Mouse (Mus musculus): ENCODE measurements around the gene Ccl9. TPM values are rescaled to one million over a fixed set of nuclear protein-coding genes. Genes with fewer than 3 reads are reported as not detected.

Ccl9 gene
- polyA plus RNA-seq, 1 experiment from 2014 or later: 0.42 TPM

GRCm38 (mm10) chr11:83598207-83598837, 19.9 kb upstream of the Ccl9 start:
- POLR2A ChIA-PET: no interaction called here
- in situ Hi-C loops (cut with MboI; ENCODE audit: low pct_unique_long_range_greater_than_20kb): no loop called here
- H3K27me3 ChIP-seq: no peaks in the 10 kb centered on the region
- no peak for TF ChIP-seq CTCF (IDR thresholded peaks at IDR 0.05)
- CTCF ChIA-PET: interaction anchor here (1.1 kb wide), 1 partner anchor 15 kb away, joined by 3 read pairs; no protein-coding TSS in a partner anchor
- ATAC-seq: no peak
- no peak for DNase-seq (ENCODE audit: low read depth, low spot score)

- no peak for TF ChIP-seq CTCF (IDR thresholded peaks at IDR 0.05)
- ATAC-seq: no peak
- H3K27me3 ChIP-seq: no peaks in the 10 kb centered on the region
- ChIA-PET CTCF (interaction anchor here (1.1 kb wide), 1 partner anchor 14 kb away, joined by 3 read pairs; no protein-coding TSS in a partner anchor), POLR2A (no interaction called here)
- in situ Hi-C loops (cut with MboI; ENCODE audit: low pct_unique_long_range_greater_than_20kb): no loop called here
- no peak for DNase-seq (ENCODE audit: low read depth, low spot score)
These were observed 19.4 kb upstream of the Ccl9 start for GRCm38 (mm10) chr11:83597796-83598195.

GRCm38 (mm10) chr11:83595669-83596455, 17.4 kb upstream of the Ccl9 start:
- in situ Hi-C loops (cut with MboI; ENCODE audit: low pct_unique_long_range_greater_than_20kb): no loop called here
- ChIA-PET POLR2A (no interaction called here), CTCF (interaction anchor here (0.8 to 1.7 kb wide), 4 partner anchors 8 to 36 kb away, joined by 3 to 5 read pairs (median 4); no protein-coding TSS in a partner anchor)
- TF ChIP-seq CTCF (IDR thresholded peaks at IDR 0.05): no peak
- DNase-seq (ENCODE audit: low read depth, low spot score) (no peak), ATAC-seq (no peak)
- H3K27me3 ChIP-seq: no peaks in the 10 kb centered on the region

GRCm38 (mm10) chr11:83593453-83593852, 15.0 kb upstream of the Ccl9 start:
- TF ChIP-seq CTCF (IDR thresholded peaks at IDR 0.05): no peak
- in situ Hi-C loops (cut with MboI; ENCODE audit: low pct_unique_long_range_greater_than_20kb): no loop called here
- DNase-seq (ENCODE audit: low read depth, low spot score) (no peak), ATAC-seq (no peak)
- ChIA-PET CTCF (interaction anchor here (1.4 kb wide), 2 partner anchors 10 to 40 kb away, joined by 3 read pairs; no protein-coding TSS in a partner anchor), POLR2A (no interaction called here)
- H3K27me3 ChIP-seq: no peaks in the 10 kb centered on the region

GRCm38 (mm10) chr11:83592853-83593252, 14.4 kb upstream of the Ccl9 start, which contains the start of gene Ccl6:
Gene Ccl6 (minus strand): TSS chr11:83593087.
- no peak for ATAC-seq
- no peaks in the 10 kb centered on the region for H3K27me3 ChIP-seq
- in situ Hi-C loops (cut with MboI; ENCODE audit: low pct_unique_long_range_greater_than_20kb): no loop called here
- ChIA-PET POLR2A (no interaction called here), CTCF (interaction anchor here (1.4 kb wide), 2 partner anchors 10 to 151 kb away, joined by 3 to 5 read pairs; no protein-coding TSS in a partner anchor)
- no peak for TF ChIP-seq CTCF (IDR thresholded peaks at IDR 0.05)
- DNase-seq (ENCODE audit: low read depth, low spot score): no peak

- no peak for DNase-seq (ENCODE audit: low read depth, low spot score)
- ATAC-seq: no peak
- ChIA-PET POLR2A (no interaction called here), CTCF (interaction anchor here (1.4 kb wide), 2 partner anchors 11 to 14 kb away, joined by 3 to 5 read pairs; no protein-coding TSS in a partner anchor)
- H3K27me3 ChIP-seq: no peaks in the 10 kb centered on the region
- in situ Hi-C loops (cut with MboI; ENCODE audit: low pct_unique_long_range_greater_than_20kb): no loop called here
- TF ChIP-seq CTCF (IDR thresholded peaks at IDR 0.05): no peak
These were observed 5.8 kb upstream of the Ccl9 start for GRCm38 (mm10) chr11:83584232-83584631.

GRCm38 (mm10) chr11:83583450-83583754, 5.0 kb upstream of the Ccl9 start:
- ChIA-PET POLR2A (no interaction called here), CTCF (interaction anchor here (1.4 kb wide), 3 partner anchors 10 to 15 kb away, joined by 3 to 5 read pairs (median 3); partner anchors contain the start of gene Ccl6)
- H3K27me3 ChIP-seq: no peaks in the 10 kb centered on the region
- no peak for ATAC-seq
- in situ Hi-C loops (cut with MboI; ENCODE audit: low pct_unique_long_range_greater_than_20kb): no loop called here
- no peak for TF ChIP-seq CTCF (IDR thresholded peaks at IDR 0.05)
- no peak for DNase-seq (ENCODE audit: low read depth, low spot score)

GRCm38 (mm10) chr11:83582626-83583449, 4.4 kb upstream of the Ccl9 start:
- CTCF ChIA-PET: interaction anchor here (1.4 kb wide), 3 partner anchors 10 to 15 kb away, joined by 3 to 5 read pairs (median 3); partner anchors contain the start of gene Ccl6

GRCm38 (mm10) chr11:83581626-83582610, 3.5 kb upstream of the Ccl9 start:
- DNase-seq (ENCODE audit: low read depth, low spot score) (no peak), ATAC-seq (no peak)
- TF ChIP-seq CTCF (IDR thresholded peaks at IDR 0.05): no peak
- no peaks in the 10 kb centered on the region for H3K27me3 ChIP-seq
- in situ Hi-C loops (cut with MboI; ENCODE audit: low pct_unique_long_range_greater_than_20kb): no loop called here
- POLR2A ChIA-PET: interaction anchor here (0.6 to 1.2 kb wide), 2 partner anchors 13 to 53 kb away, joined by 3 to 5 read pairs; no protein-coding TSS in a partner anchor
- CTCF ChIA-PET: interaction anchor here (0.8 kb wide), 1 partner anchor 50 kb away, joined by 3 read pairs; no protein-coding TSS in a partner anchor

More at GRCm38 (mm10) chr11:83582626-83583449, 4.4 kb upstream of the Ccl9 start:
- DNase-seq (ENCODE audit: low read depth, low spot score) (no peak), ATAC-seq (no peak)
- in situ Hi-C loops (cut with MboI; ENCODE audit: low pct_unique_long_range_greater_than_20kb): no loop called here
- POLR2A ChIA-PET: interaction anchor here (1.2 kb wide), 1 partner anchor 14 kb away, joined by 3 read pairs; no protein-coding TSS in a partner anchor
- TF ChIP-seq CTCF (IDR thresholded peaks at IDR 0.05): no peak
- H3K27me3 ChIP-seq: no peaks in the 10 kb centered on the region
